Mouse (Mus musculus): ENCODE data around the gene Mtmr3. TPM values are rescaled to one million over a fixed set of nuclear protein-coding genes. Genes with fewer than 3 reads are reported as not detected.

Mtmr3 gene
- total RNA-seq, 2 experiments from 2014 or later = 70.5 to 73.2 TPM

DNA sequence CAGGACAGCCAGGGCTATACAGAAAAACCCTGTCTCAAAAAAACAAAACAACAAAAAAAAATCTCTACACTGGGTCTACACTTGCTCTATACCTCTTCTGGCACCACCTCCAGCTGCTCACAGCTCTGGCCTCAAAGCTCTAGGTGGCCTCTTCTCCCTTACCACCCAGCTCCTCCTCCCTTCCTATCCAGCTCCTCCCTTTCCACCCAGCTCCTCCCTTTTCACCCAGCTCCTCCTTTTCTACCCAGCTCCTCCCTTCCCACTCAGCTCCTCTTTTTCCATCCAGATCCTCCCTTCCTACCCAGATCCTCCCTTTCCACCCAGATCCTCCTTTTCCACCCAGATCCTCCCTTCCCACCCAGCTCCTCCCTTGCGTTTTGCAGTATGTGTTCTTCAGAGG lies 127.2 kb downstream of the Mtmr3 start:
- no peak overlapping the region for H3K27ac ChIP-seq
- no peak overlapping the region for H3K4me3 ChIP-seq
- no peak for TF ChIP-seq CTCF (conservative IDR thresholded peaks at IDR 0.05)
- DNase-seq (ENCODE audit: low spot score in 2 of 2) = no peak

DNA sequence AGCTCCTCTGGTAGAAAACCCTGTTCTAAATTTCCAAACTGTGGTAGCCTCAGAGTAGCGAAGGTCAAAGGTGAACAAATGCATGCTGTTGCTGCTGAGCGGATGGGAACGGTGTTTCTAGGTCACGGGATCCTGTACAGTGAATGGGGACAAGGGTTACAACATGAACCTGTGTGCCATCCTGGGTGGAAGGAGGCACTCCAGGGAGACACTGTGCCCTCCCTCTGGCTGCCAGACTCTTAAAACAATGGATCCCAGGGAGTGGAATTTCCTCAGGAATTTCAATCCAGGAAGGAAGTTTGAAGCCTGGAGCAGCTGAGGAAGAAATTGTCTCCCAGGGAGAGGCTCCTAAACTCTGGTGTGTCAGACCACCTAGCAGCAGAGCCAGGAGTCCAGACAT lies 128.5 kb downstream of the Mtmr3 start:
- no peak overlapping the region for H3K4me3 ChIP-seq
- H3K27ac ChIP-seq = no peak overlapping the region
- no peak for DNase-seq (ENCODE audit: low spot score in 2 of 2)
- no peak for TF ChIP-seq CTCF (conservative IDR thresholded peaks at IDR 0.05)

- TF ChIP-seq CTCF (conservative IDR thresholded peaks at IDR 0.05) = no peak
- no peak for DNase-seq (ENCODE audit: low spot score in 2 of 2)
- Histone ChIP-seq H3K27ac (no peak overlapping the region), H3K4me3 (no peak overlapping the region)
Observed at GRCm38 (mm10) chr11:4464616-4465015, 130.0 kb downstream of the Mtmr3 start.

DNA sequence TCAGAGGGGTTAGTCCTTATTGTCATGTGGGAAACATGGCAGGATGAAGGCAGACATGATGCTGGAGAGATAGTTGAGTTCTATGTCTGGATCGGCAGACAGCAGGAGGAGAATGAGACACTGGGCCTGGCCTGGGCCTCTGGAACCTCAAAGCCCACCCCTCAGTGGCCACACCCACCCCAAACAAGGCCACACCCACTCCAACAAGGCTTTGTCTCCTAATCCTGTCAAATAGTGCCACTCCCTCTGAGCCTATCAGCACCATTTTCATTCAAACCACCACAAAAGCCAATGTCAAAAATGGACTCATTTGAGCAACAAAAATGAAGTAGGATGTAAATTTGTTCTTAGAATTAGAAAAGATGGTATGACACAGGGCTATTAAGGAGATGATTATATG lies 130.5 kb downstream of the Mtmr3 start:
- DNase-seq (ENCODE audit: low spot score in 2 of 2) = no peak
- no peak for TF ChIP-seq CTCF (conservative IDR thresholded peaks at IDR 0.05)
- H3K4me3 ChIP-seq = no peak overlapping the region
- H3K27ac ChIP-seq = no peak overlapping the region

DNA sequence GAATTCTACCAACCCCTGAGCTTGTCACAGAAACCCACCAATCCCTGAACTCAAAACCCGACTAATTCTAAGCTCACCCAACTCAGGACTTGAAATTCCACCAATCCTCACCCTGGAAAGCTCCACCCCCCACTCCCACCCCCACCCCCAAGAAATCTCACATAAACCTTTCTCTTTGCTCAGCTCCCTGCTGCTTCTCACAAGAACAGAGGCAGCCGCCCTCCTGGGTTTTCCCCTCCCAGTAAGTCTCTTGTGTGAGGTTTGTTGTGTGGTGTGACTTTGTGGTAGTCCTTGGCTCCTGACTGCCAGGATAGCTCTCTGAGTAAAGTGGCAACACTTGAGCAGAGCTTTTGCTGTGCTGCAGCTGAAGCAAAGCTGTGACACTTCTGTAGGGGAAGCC lies 131.8 kb downstream of the Mtmr3 start:
- no peak for DNase-seq (ENCODE audit: low spot score in 2 of 2)

GRCm38 (mm10) chr11:4461154-4461553 lies 133.5 kb downstream of the Mtmr3 start:
- Histone ChIP-seq H3K27ac (no peak overlapping the region), H3K4me3 (no peak overlapping the region)
- DNase-seq (ENCODE audit: low spot score in 2 of 2) = no peak
- TF ChIP-seq CTCF (conservative IDR thresholded peaks at IDR 0.05) = no peak

More for the DNA sequence above, 131.8 kb downstream of the Mtmr3 start:
- Histone ChIP-seq H3K4me3 (no peak overlapping the region), H3K27ac (no peak overlapping the region)
- TF ChIP-seq CTCF (conservative IDR thresholded peaks at IDR 0.05) = no peak

DNA sequence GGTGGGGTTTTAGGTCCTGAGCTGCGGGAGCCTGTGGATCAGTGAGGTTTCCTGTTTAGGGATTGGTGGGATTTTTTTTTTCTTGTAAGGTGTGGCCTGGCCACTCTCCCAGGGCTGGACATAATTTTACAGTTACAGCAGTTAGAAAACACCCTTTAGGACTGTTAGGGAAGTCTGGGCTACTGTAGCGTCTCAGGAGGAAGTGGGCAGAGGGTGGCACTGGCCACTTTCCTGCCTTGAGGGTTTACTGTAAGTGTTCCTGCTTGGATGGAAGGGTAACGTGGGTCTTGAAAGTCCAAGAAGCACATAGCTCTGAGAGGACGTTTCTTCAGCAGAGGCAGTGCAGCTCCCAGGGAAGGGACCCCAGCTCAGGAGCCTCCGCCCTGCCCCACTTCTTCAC lies 134.0 kb downstream of the Mtmr3 start:
- Histone ChIP-seq H3K4me3 (no peak overlapping the region), H3K27ac (no peak overlapping the region)
- DNase-seq (ENCODE audit: low spot score in 2 of 2) = no peak
- TF ChIP-seq CTCF (conservative IDR thresholded peaks at IDR 0.05) = no peak

DNA sequence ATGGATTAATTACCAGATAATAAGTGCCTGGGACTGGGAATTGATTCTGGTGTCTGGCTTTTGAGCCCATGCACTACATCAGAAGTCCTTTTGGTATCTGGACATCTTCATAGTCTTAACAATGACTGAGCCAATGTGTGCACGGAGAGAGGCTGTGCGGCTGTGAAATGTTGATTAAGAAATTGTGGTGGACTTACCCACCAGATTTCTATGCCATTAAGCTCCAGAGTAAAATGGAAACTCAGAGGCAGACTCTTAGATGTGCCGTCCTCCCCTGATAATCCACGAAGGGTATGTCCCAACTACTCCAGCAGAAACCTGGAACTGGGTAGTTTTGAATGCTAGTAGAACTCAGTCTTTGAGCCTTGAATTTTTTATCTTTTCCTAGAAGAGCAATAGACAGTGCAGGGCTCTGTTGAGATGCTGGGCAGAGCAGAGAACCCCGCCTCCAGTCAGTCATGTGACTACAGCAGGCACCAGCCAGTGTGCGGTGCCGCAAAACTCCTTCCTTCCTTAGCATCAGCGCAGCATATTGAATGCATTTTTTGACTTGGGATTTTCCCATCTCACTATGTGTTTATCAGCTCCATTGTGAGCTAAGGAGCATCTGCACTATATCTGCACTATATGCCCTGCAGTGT lies 139.6 kb downstream of the Mtmr3 start:
- no peak for DNase-seq (ENCODE audit: low spot score in 2 of 2)
- no peak overlapping the region for H3K4me3 ChIP-seq
- no peak overlapping the region for H3K27ac ChIP-seq
- no peak for TF ChIP-seq CTCF (conservative IDR thresholded peaks at IDR 0.05)

DNA sequence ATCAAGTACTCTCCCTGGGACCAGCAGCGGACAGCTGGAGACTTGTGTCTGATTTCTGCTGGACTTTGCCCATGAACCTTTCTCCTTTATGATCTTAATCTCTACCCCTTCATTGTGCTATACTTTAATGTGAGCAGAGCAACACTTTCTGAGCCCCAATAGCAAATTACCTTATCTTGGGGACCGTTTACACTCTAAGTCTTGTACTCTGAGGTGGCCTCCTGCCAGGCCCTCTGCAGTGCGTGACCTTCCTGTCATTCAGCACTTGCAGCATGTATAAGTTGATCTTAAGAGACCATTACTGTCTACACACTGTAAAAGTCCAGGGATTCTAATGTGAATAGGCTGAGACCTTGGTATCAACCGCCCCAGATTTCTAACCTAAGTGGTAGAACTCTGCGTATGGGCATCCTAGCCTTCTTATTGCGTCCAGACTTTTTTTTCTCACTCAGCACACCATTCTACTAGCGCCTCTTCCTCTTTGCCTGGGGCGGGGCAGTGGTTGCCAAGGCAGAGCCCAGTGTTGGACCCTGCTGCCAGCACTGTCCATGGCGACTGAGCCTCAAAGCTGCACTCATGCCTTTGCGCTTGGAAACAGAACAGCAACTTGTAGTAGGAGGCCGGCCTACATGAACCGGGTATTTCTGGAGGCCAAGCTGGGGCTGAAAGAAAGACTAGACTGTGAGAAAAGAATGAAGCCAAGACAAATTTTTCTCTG lies 142.0 kb downstream of the Mtmr3 start:
- DNase-seq (ENCODE audit: low spot score in 2 of 2) = peak in 1 of 2 experiments; percentile 4
- no peak overlapping the region for H3K4me3 ChIP-seq
- no peak for TF ChIP-seq CTCF (conservative IDR thresholded peaks at IDR 0.05)
- H3K27ac ChIP-seq = no peak overlapping the region

- no peak overlapping the region for H3K27ac ChIP-seq
- H3K4me3 ChIP-seq = no peak overlapping the region
- peak; percentile 86 for TF ChIP-seq CTCF (conservative IDR thresholded peaks at IDR 0.05)
- DNase-seq (ENCODE audit: low spot score in 2 of 2) = peak; percentile 60 to 73
Observed at GRCm38 (mm10) chr11:4451116-4451515, 143.5 kb downstream of the Mtmr3 start.

- Histone ChIP-seq H3K27ac (peak overlapping the region; percentile 18; the same call in 1 of the 2 replicates), H3K4me3 (no peak overlapping the region)
- TF ChIP-seq CTCF (conservative IDR thresholded peaks at IDR 0.05) = no peak
- DNase-seq (ENCODE audit: low spot score in 2 of 2) = no peak
Observed at GRCm38 (mm10) chr11:4446195-4446868, 148.3 kb downstream of the Mtmr3 start.

DNA sequence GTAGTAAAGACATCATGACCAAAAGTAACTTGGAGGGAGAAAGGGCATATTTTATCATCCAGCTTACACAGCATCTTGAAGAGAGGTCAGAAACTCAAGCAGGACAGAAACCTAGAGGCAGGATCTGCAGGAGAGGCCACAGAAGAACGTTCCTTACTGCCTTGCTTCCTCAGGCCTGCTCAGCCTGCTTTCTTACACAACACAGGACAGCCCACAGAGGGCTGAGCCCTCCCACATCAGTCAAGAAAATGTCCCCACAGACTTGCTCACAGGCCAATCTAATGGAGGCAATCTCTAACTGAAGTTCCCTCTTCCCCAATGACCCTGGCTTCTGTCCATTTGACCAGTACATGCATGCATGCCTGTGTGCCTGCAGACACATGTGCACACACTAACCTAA lies 152.4 kb downstream of the Mtmr3 start:
- no peak for DNase-seq (ENCODE audit: low spot score in 2 of 2)
- Histone ChIP-seq H3K27ac (no peak overlapping the region), H3K4me3 (no peak overlapping the region)
- no peak for TF ChIP-seq CTCF (conservative IDR thresholded peaks at IDR 0.05)

DNA sequence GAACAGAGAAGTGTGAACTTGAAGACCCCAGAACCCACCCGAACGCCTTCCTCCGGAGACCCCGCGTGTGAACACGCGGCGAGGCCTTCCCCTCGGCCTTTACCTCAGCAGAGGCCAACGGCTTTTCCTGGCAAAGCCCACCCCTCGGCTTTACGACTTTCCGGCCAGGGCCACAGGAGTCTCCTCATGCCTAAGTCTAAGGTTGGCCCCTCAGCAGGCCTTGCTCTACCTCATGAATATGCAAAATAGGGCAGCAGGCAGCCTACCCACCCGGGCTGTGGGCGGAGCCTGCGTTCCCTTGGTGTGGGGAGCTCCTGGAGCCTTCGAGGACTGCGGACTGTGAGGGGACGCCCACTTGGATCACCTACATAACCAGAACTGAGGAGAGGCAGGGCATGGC lies 153.7 kb downstream of the Mtmr3 start, which contains the start of gene Hormad2:
TSS of gene Hormad2 (minus strand) at position 128 of the 400 bp plus-strand sequence.
- H3K4me3 ChIP-seq = no peak within 1 kb of the TSS
- DNase-seq (ENCODE audit: low spot score in 2 of 2) = no peak
- no peak within 1 kb of the TSS for H3K27ac ChIP-seq
- no peak for TF ChIP-seq CTCF (conservative IDR thresholded peaks at IDR 0.05)
